Mouse (Mus musculus): ENCODE data around the gene Lsp1. TPM values are rescaled to one million over a fixed set of nuclear protein-coding genes. Genes with fewer than 3 reads are reported as not detected.

The Lsp1 gene
- polyA plus RNA-seq, 2 experiments = 45.8 to 102 TPM

DNA sequence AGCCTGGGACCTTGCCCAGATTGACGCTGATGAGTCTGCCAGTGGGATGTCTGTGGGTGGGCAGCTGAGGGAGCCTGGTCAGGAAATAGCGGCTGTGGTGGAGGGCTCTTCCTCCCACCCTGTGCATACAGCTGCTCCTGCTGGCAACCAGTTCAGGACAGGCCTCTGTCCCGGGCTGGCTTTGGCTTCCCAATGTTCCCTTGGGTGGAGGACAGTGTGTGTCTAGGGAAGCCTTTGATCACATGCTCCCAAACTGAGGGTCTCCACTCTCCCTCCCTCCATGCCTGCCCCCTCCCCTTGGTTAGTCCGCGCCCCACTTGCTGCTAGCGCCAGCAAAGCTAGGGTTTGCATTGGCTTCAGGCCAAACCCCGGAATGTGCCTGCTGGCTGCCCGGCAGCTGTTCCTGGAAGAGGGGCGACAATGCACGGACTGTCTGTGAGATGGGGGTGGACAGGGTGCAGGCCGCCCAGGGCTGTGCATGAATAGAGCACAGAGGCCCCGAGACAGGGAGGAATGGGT, 30.4 kb upstream of the Lsp1 start:
- 20% methylated on average over 12 of the region's 12 CpGs for WGBS
- TF ChIP-seq POLR2A (IDR thresholded peaks at IDR 0.05; ENCODE audit: borderline replicate concordance, extremely low read depth, insufficient read depth, insufficient read length) = no peak
- H3K27me3 ChIP-seq (ENCODE audit: control insufficient read depth, insufficient read depth, low read length) = no peaks in the 10 kb centered on the region
- H3K36me3 ChIP-seq (ENCODE audit: control insufficient read depth, insufficient read depth, low read length) = no peaks in the 10 kb centered on the region
- 0 out of 2 replicates have a peak overlapping the region, but pooled peaks have one; percentile 3 for H3K4me2 ChIP-seq (replicated peaks; ENCODE audit: low read depth, low read length, severe bottlenecking)
- H3K9me3 ChIP-seq (ENCODE audit: control insufficient read depth, low read length) = no peaks in the 10 kb centered on the region
- H3K9ac ChIP-seq (ENCODE audit: low read depth, low read length, severe bottlenecking) = no peak overlapping the region
- ATAC-seq (ENCODE audit: low FRiP score, low read depth) = peak; percentile 79
- no peak overlapping the region for H3K4me3 ChIP-seq (replicated peaks; ENCODE audit: low read length)
- H3K27ac ChIP-seq (replicated peaks; ENCODE audit: low read depth, low read length) = peak overlapping the region; percentile 82
- peak; percentile 86 for DNase-seq (ENCODE audit: low spot score)
- peaks cover 49% of the 10 kb centered on the region for H3K4me1 ChIP-seq (ENCODE audit: control insufficient read depth, insufficient read depth, low read length)

DNA sequence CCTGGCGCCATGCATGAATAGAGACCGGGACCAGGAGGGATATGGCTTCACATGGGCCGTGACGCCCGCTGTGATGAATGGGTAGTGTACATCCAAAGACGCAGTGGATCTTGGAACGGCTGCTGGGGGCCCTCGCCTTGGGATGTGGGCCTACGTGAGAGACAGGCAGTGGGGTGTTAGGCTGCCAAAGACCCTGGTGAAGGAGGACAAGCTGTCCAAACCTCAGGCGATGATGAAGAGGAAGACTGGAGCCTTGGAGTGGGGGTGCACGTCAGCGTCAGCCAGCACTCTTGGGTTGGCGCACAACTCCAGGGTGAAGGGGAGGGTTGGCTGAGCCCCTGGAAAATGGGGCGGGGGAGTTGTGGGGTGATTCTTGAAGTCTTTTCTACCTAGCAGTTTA, 29.5 kb upstream of the Lsp1 start:
- 81% methylated on average over 14 of the region's 14 CpGs for WGBS
- H3K36me3 ChIP-seq (ENCODE audit: control insufficient read depth, insufficient read depth, low read length) = no peaks in the 10 kb centered on the region
- no peak for TF ChIP-seq POLR2A (IDR thresholded peaks at IDR 0.05; ENCODE audit: borderline replicate concordance, extremely low read depth, insufficient read depth, insufficient read length)
- peaks cover 49% of the 10 kb centered on the region for H3K4me1 ChIP-seq (ENCODE audit: control insufficient read depth, insufficient read depth, low read length)
- DNase-seq (ENCODE audit: low spot score) (no peak), ATAC-seq (ENCODE audit: low FRiP score, low read depth) (no peak)
- peak overlapping the region; percentile 82 for H3K27ac ChIP-seq (replicated peaks; ENCODE audit: low read depth, low read length)
- H3K27me3 ChIP-seq (ENCODE audit: control insufficient read depth, insufficient read depth, low read length) = no peaks in the 10 kb centered on the region
- H3K4me3 ChIP-seq (replicated peaks; ENCODE audit: low read length) = no peak overlapping the region
- no peaks in the 10 kb centered on the region for H3K9me3 ChIP-seq (ENCODE audit: control insufficient read depth, low read length)
- H3K4me2 ChIP-seq (replicated peaks; ENCODE audit: low read depth, low read length, severe bottlenecking) = no peak overlapping the region
- no peak overlapping the region for H3K9ac ChIP-seq (ENCODE audit: low read depth, low read length, severe bottlenecking)

DNA sequence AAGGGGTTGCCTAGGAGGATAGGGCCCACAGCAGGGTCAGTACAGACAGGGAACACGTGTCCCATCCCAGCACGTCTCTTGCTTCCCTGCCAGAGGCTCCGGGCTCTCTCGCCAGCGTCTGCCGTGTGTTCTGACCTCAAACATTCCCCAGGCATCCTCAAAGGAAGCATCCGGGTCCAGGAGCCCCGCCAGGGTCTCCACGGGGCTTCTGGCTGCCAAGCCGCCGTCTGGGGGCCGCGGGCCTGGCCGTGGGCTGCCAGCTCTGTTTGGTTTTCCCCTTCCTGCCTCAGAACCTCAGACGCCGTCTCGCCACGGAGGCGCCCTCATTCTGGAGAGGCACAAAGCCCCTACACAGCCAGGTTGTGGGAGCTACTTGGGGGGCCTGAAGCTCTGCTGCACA, 27.0 kb upstream of the Lsp1 start:
- H3K9me3 ChIP-seq (ENCODE audit: control insufficient read depth, low read length) = no peaks in the 10 kb centered on the region
- H3K4me2 ChIP-seq (replicated peaks; ENCODE audit: low read depth, low read length, severe bottlenecking) = no peak overlapping the region
- H3K36me3 ChIP-seq (ENCODE audit: control insufficient read depth, insufficient read depth, low read length) = no peaks in the 10 kb centered on the region
- H3K4me1 ChIP-seq (ENCODE audit: control insufficient read depth, insufficient read depth, low read length) = peaks cover 50% of the 10 kb centered on the region
- H3K4me3 ChIP-seq (replicated peaks; ENCODE audit: low read length) = no peak overlapping the region
- no peak for TF ChIP-seq POLR2A (IDR thresholded peaks at IDR 0.05; ENCODE audit: borderline replicate concordance, extremely low read depth, insufficient read depth, insufficient read length)
- 0 out of 2 replicates have a peak overlapping the region, but pooled peaks have one; percentile 12 for H3K9ac ChIP-seq (ENCODE audit: low read depth, low read length, severe bottlenecking)
- DNase-seq (ENCODE audit: low spot score) (peak; percentile 42), ATAC-seq (ENCODE audit: low FRiP score, low read depth) (0 out of 2 replicates have a peak, but pooled peaks have one; percentile 9)
- WGBS = 33% methylated on average over 19 of the region's 19 CpGs
- H3K27me3 ChIP-seq (ENCODE audit: control insufficient read depth, insufficient read depth, low read length) = no peaks in the 10 kb centered on the region
- H3K27ac ChIP-seq (replicated peaks; ENCODE audit: low read depth, low read length) = peak overlapping the region; percentile 63

DNA sequence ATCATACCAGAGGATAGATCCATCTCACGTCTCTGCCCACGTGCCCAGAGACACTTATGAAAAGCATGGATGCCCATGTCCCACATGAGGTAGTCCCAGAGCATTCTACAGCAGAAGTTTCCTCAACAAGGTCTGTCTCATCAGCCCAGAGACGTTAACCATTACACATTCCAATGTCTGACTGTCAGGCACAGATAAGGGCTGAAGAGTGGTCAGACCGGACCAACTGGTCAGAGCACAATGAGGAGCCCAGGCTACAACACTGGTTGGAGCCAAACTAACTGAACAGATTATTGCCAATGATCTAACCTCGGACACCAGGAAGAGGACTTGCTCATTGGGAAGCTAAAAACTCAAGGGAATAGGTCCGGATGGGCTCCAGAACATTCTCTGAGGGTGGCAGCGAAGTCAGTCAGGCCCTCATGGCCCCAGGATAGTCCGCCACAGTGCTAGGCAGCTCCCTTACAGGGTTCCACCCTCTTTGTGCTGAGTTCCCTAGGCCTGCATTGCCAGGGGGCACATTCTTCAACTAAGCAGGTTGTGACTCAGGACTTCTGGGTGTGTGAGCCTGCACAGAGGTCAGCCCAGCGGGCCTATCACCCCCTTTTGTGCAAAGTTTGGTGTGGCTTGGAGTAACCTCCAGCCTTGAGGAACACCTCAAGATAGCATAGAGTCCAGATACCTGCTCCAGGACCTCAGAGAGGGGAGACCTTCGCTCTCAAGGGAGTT, 26.3 kb upstream of the Lsp1 start, which contains the start of gene Syt8:
Syt8 (plus strand) TSS at position 714 of the 729 bp plus-strand sequence.
- Histone ChIP-seq H3K27ac (replicated peaks; ENCODE audit: low read depth, low read length) (peak within 1 kb of the TSS; percentile 63), H3K27me3 (ENCODE audit: control insufficient read depth, insufficient read depth, low read length) (no peaks in the 10 kb centered on the region), H3K4me1 (ENCODE audit: control insufficient read depth, insufficient read depth, low read length) (peaks cover 49% of the 10 kb centered on the region), H3K36me3 (ENCODE audit: control insufficient read depth, insufficient read depth, low read length) (no peaks in the 10 kb centered on the region), H3K4me2 (replicated peaks; ENCODE audit: low read depth, low read length, severe bottlenecking) (no peak within 1 kb of the TSS), H3K9me3 (ENCODE audit: control insufficient read depth, low read length) (no peaks in the 10 kb centered on the region), H3K4me3 (replicated peaks; ENCODE audit: low read length) (no peak within 1 kb of the TSS), H3K9ac (ENCODE audit: low read depth, low read length, severe bottlenecking) (0 out of 2 replicates have a peak within 1 kb of the TSS, but pooled peaks have one; percentile 12)
- DNase-seq (ENCODE audit: low spot score) (no peak), ATAC-seq (ENCODE audit: low FRiP score, low read depth) (no peak)
- 82% methylated on average over 10 of the region's 10 CpGs for WGBS
- TF ChIP-seq POLR2A (IDR thresholded peaks at IDR 0.05; ENCODE audit: borderline replicate concordance, extremely low read depth, insufficient read depth, insufficient read length) = no peak

DNA sequence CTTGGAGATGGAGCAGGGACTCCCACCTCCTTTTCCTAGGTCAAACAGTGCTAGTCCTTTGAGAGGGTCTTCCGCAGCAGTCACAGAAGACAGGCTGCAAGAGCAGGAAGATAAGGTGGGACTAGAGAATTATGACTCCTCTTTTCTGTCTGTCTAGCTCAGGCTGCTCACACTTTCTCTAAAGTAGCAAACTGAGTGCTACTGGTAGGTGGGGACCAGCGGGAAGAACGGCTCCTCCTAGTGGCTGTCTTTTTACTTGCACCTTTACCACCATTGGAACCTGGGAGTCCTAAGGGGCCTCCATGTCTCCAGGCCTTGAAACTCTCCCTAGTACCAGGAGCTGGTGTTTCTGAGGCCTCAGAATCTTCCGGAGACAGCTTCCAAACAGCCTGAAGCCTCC, 25.1 kb upstream of the Lsp1 start:
- H3K9ac ChIP-seq (ENCODE audit: low read depth, low read length, severe bottlenecking) = no peak overlapping the region
- no peak overlapping the region for H3K4me3 ChIP-seq (replicated peaks; ENCODE audit: low read length)
- no peak overlapping the region for H3K4me2 ChIP-seq (replicated peaks; ENCODE audit: low read depth, low read length, severe bottlenecking)
- H3K4me1 ChIP-seq (ENCODE audit: control insufficient read depth, insufficient read depth, low read length) = peaks cover 39% of the 10 kb centered on the region
- H3K27me3 ChIP-seq (ENCODE audit: control insufficient read depth, insufficient read depth, low read length) = no peaks in the 10 kb centered on the region
- no peaks in the 10 kb centered on the region for H3K36me3 ChIP-seq (ENCODE audit: control insufficient read depth, insufficient read depth, low read length)
- no peak for ATAC-seq (ENCODE audit: low FRiP score, low read depth)
- WGBS = 20% methylated on average over 4 of the region's 4 CpGs
- TF ChIP-seq POLR2A (IDR thresholded peaks at IDR 0.05; ENCODE audit: borderline replicate concordance, extremely low read depth, insufficient read depth, insufficient read length) = no peak
- no peaks in the 10 kb centered on the region for H3K9me3 ChIP-seq (ENCODE audit: control insufficient read depth, low read length)
- peak overlapping the region; percentile 11; the same call in 1 of the 2 replicates for H3K27ac ChIP-seq (replicated peaks; ENCODE audit: low read depth, low read length)
- peak; percentile 85 for DNase-seq (ENCODE audit: low spot score)
